Mouse (Mus musculus): ENCODE data around the gene Brd7. TPM values are rescaled to one million over a fixed set of nuclear protein-coding genes. Genes with fewer than 3 reads are reported as not detected.

Brd7 gene
- polyA plus RNA-seq (2012; rRNA removed) = 16.3 and 27.5 TPM in 2 replicates
- polyA plus RNA-seq (2014; fragmentation: Nextera tagmentation; extraction: Ambion mirVana) = 35.5 and 37.1 TPM in 2 replicates

DNA sequence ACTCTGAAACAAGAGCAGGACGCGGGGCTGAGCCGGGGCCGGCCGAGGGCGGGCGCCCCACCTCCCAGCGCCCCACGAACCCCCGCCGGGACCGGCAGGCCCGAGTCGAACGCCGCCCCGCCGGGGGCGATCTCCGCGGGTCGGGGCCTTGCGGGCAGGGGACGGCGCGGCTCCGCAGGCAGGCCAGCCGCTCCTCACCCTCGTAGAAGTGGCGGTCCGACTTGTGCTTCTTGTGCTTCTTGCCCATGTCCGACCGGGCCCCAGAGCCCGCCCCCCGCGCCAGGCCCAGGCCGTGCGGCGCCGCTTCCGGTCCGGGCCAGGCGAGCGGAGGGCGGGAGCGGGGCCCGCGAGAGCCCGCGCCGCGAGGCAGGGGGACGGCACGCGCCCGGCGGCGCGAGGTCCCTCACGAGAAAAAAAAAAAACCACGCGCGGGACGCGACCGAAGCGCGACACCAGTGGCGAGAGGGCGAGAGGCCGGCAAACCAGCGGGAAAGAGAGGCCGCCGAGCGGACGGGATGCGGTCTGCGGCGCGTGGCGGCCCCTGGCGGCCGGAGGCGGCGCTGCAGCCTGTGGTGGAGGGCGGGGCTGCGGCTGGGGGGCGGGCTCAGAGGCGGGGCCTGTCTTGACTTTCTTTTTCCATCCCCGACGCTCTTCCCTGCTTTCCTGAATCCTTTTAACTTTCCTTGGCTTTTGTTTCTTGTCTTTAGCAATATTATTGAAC is at the start of gene Brd7:
Brd7 (minus strand) TSS at position 487 of the 721 bp plus-strand sequence.
- no peaks in the 10 kb centered on the region; the same call in 1 of the 2 replicates for H3K27me3 ChIP-seq (ENCODE audit: control insufficient read depth, insufficient read depth, low read length)
- WGBS (ENCODE audit: insufficient replicate concordance) = under 1% methylated on average over 86 of the region's 91 CpGs
- TF ChIP-seq CTCF (IDR thresholded peaks at IDR 0.05; ENCODE audit: low read depth) (peak; percentile 73), EP300 (IDR thresholded peaks at IDR 0.05; ENCODE audit: low read depth) (no peak)
- peak within 1 kb of the TSS; percentile 86 to 95 for H3K4me3 ChIP-seq (ENCODE audit: insufficient read depth in 1 of 2, low read depth in 2 of 2, low read length in 2 of 2)
- H3K4me2 ChIP-seq (ENCODE audit: low read depth) = peak within 1 kb of the TSS; percentile 86
- H3K9ac ChIP-seq (replicated peaks) = peak within 1 kb of the TSS; percentile 96
- H3K9me3 ChIP-seq (ENCODE audit: control insufficient read depth, low read length) = no peaks in the 10 kb centered on the region
- peak; percentile 54 to 63 (median 59) for DNase-seq (ENCODE audit: low read depth in 3 of 3, low spot score in 3 of 3)
- ATAC-seq (ENCODE audit: insufficient read depth) = peak; percentile 77
- H3K27ac ChIP-seq = peak within 1 kb of the TSS; percentile 89
- H3K36me3 ChIP-seq (replicated peaks; ENCODE audit: control insufficient read depth, insufficient read depth, low read depth) = peaks cover 24% of the 10 kb centered on the region
- peaks cover 15 to 23% of the 10 kb centered on the region in 2 experiments for H3K4me1 ChIP-seq (replicated peaks; ENCODE audit: control insufficient read depth in 2 of 2, insufficient read depth in 2 of 2, low read length in 1 of 2)

DNA sequence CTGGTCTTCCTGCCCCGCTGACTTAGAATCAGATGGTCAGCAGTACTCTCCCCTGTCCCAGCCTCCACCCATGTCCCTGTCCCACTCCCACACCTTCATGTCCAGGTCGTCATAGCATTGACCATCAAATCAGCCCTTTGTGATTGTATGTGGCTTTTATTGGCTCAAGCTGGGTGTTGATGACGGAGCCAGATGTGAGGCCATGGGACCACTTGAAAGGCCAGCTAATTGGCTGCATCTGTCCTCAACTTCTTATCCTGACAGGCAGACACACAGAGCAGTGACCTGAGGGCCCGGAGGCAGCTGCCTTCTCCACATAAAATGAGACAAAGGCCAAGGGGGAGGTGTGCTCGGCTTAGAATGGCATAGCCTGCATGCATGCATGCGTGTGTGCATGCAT is 49.5 kb upstream of the Brd7 start:
- Histone ChIP-seq H3K27ac (no peak overlapping the region), H3K36me3 (replicated peaks; ENCODE audit: control insufficient read depth, insufficient read depth, low read depth) (no peaks in the 10 kb centered on the region), H3K4me3 (ENCODE audit: insufficient read depth in 1 of 2, low read depth in 2 of 2, low read length in 2 of 2) (no peak overlapping the region), H3K4me1 (replicated peaks; ENCODE audit: control insufficient read depth in 2 of 2, insufficient read depth in 2 of 2, low read length in 1 of 2) (no peaks in the 10 kb centered on the region; a peak in 1 of 4 replicates), H3K9me3 (ENCODE audit: control insufficient read depth, low read length) (no peaks in the 10 kb centered on the region), H3K9ac (replicated peaks) (no peak overlapping the region), H3K4me2 (ENCODE audit: low read depth) (no peak overlapping the region), H3K27me3 (ENCODE audit: control insufficient read depth, insufficient read depth, low read length) (no peaks in the 10 kb centered on the region)
- ATAC-seq (ENCODE audit: insufficient read depth) (no peak), DNase-seq (ENCODE audit: low read depth in 3 of 3, low spot score in 3 of 3) (no peak)
- 62% methylated on average over 6 of the region's 6 CpGs for WGBS (ENCODE audit: insufficient replicate concordance)
- no peak for TF ChIP-seq EP300 (IDR thresholded peaks at IDR 0.05; ENCODE audit: low read depth)
- TF ChIP-seq CTCF (IDR thresholded peaks at IDR 0.05; ENCODE audit: low read depth) = no peak

DNA sequence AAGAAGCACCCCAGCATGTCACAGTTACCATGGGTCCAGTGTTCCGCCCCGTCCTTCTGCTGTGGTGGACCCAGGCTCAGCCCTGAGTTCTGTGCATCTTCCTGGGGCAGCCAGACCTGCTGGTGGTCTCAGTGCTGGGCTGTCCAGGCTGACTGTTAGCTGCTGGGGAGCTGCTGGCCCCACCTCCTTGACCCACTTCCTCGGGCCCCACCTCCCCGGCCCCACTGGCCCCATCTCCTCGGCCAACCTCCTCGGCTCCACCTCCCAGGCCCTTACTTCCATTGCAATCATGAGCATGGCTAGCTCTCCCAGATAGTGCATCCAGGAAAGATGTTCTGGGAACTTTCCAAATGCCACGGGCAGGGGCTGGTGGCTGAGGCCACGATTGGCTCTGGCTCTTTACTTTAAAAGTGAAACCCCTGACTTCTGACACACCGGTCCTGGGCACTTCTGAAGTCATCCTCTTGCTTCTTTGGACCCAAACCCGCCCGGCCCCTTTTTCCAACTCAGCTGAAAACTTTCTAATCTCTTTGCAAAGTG is 47.5 kb upstream of the Brd7 start:
- Histone ChIP-seq H3K4me3 (ENCODE audit: insufficient read depth in 1 of 2, low read depth in 2 of 2, low read length in 2 of 2) (peak overlapping the region in 1 of 2 experiments; percentile 4; a peak in 1 of 4 replicates), H3K4me2 (ENCODE audit: low read depth) (peak overlapping the region; percentile 44), H3K36me3 (replicated peaks; ENCODE audit: control insufficient read depth, insufficient read depth, low read depth) (no peaks in the 10 kb centered on the region), H3K9ac (replicated peaks) (no peak overlapping the region; the same call in 1 of the 2 replicates), H3K4me1 (replicated peaks; ENCODE audit: control insufficient read depth in 2 of 2, insufficient read depth in 2 of 2, low read length in 1 of 2) (no peaks in the 10 kb centered on the region; a peak in 1 of 4 replicates), H3K9me3 (ENCODE audit: control insufficient read depth, low read length) (no peaks in the 10 kb centered on the region), H3K27ac (no peak overlapping the region), H3K27me3 (ENCODE audit: control insufficient read depth, insufficient read depth, low read length) (no peaks in the 10 kb centered on the region)
- ATAC-seq (ENCODE audit: insufficient read depth) (no peak), DNase-seq (ENCODE audit: low read depth in 3 of 3, low spot score in 3 of 3) (no peak)
- 38% methylated on average over 11 of the region's 11 CpGs for WGBS (ENCODE audit: insufficient replicate concordance)
- no peak for TF ChIP-seq CTCF (IDR thresholded peaks at IDR 0.05; ENCODE audit: low read depth)
- no peak for TF ChIP-seq EP300 (IDR thresholded peaks at IDR 0.05; ENCODE audit: low read depth)

DNA sequence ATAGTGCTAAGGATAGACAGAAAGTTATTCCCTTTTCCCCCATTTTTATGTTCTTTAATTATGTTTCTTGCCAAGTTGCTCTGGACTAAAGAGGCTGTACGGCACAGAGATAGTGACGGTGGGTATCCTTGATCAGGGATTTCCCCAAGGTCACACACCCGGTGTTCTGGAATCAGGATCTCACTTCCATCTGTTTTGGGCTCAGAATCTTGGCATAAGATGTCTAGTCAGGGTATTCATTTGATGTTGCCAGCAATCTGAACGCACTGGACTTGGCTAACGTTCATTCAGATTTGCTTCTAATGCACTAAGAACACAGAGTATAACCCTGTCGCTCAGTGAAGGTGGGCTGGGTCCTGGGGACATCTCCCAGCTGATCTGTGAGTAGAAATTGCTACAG is 45.7 kb upstream of the Brd7 start:
- WGBS (ENCODE audit: insufficient replicate concordance) = 73% methylated on average over 6 of the region's 6 CpGs

DNA sequence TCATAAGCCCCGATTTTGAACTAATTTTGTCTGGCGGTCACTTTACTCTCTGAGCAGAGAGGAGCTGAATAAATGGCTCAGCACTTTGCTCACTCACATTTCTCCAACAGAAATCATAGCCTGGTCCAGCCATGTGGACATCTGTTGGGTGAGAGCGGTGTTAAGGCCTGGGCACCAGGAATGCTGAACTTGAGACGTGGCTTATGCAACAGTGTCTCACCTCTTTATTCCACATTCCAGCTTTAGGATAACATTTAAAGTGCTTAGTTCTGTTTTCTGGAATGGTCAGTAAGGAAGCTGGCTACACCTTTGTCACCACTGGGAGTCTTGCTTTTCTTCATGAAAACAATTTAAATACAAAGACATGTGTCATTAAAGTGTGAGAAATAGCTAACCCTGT is 36.1 kb upstream of the Brd7 start:
- Histone ChIP-seq H3K4me2 (ENCODE audit: low read depth) (no peak overlapping the region), H3K4me1 (replicated peaks; ENCODE audit: control insufficient read depth in 2 of 2, insufficient read depth in 2 of 2, low read length in 1 of 2) (no peaks in the 10 kb centered on the region), H3K36me3 (replicated peaks; ENCODE audit: control insufficient read depth, insufficient read depth, low read depth) (no peaks in the 10 kb centered on the region), H3K4me3 (ENCODE audit: insufficient read depth in 1 of 2, low read depth in 2 of 2, low read length in 2 of 2) (no peak overlapping the region), H3K9me3 (ENCODE audit: control insufficient read depth, low read length) (no peaks in the 10 kb centered on the region), H3K27me3 (ENCODE audit: control insufficient read depth, insufficient read depth, low read length) (no peaks in the 10 kb centered on the region), H3K9ac (replicated peaks) (no peak overlapping the region), H3K27ac (no peak overlapping the region)
- TF ChIP-seq CTCF (IDR thresholded peaks at IDR 0.05; ENCODE audit: low read depth) (no peak), EP300 (IDR thresholded peaks at IDR 0.05; ENCODE audit: low read depth) (no peak)
- no peak for ATAC-seq (ENCODE audit: insufficient read depth)
- WGBS (ENCODE audit: insufficient replicate concordance) = 80% methylated on average over 4 of the region's 4 CpGs
- no peak for DNase-seq (ENCODE audit: low read depth in 3 of 3, low spot score in 3 of 3)

More for the DNA sequence above, 45.7 kb upstream of the Brd7 start:
- Histone ChIP-seq H3K27ac (no peak overlapping the region), H3K4me2 (ENCODE audit: low read depth) (no peak overlapping the region), H3K4me3 (ENCODE audit: insufficient read depth in 1 of 2, low read depth in 2 of 2, low read length in 2 of 2) (no peak overlapping the region), H3K4me1 (replicated peaks; ENCODE audit: control insufficient read depth in 2 of 2, insufficient read depth in 2 of 2, low read length in 1 of 2) (no peaks in the 10 kb centered on the region; a peak in 1 of 4 replicates), H3K9ac (replicated peaks) (no peak overlapping the region), H3K36me3 (replicated peaks; ENCODE audit: control insufficient read depth, insufficient read depth, low read depth) (no peaks in the 10 kb centered on the region), H3K27me3 (ENCODE audit: control insufficient read depth, insufficient read depth, low read length) (no peaks in the 10 kb centered on the region), H3K9me3 (ENCODE audit: control insufficient read depth, low read length) (no peaks in the 10 kb centered on the region)
- TF ChIP-seq CTCF (IDR thresholded peaks at IDR 0.05; ENCODE audit: low read depth) (no peak), EP300 (IDR thresholded peaks at IDR 0.05; ENCODE audit: low read depth) (no peak)
- ATAC-seq (ENCODE audit: insufficient read depth) (no peak), DNase-seq (ENCODE audit: low read depth in 3 of 3, low spot score in 3 of 3) (no peak)

All from liver, embryonic 14.5 days (tissue).